Mouse (Mus musculus): ENCODE measurements at regions not wholly inside any gene's neighbourhood (a gene's known extent, or its start where the extent isn't known, plus 50 kb on each side); places are given as distances from the start of the nearest gene placed in this dataset.
"Not testable (repeated sequence)": the region's sequence is repeated elsewhere in the genome, so short reads cannot be mapped to it uniquely, and the experiment has no call there.

- Histone ChIP-seq H3K9me3 (replicated peaks; ENCODE audit: control insufficient read depth, low read length) (no peaks in the 10 kb centered on the region), H3K4me1 (ENCODE audit: control insufficient read depth, insufficient read depth) (no peaks in the 10 kb centered on the region), H3K4me2 (ENCODE audit: low read depth, low read length) (no peak overlapping the region), H3K9ac (replicated peaks; ENCODE audit: low read depth, low read length) (no peak overlapping the region), H3K27ac (ENCODE audit: low read depth) (no peak overlapping the region), H3K4me3 (ENCODE audit: low read depth, low read length) (no peak overlapping the region), H3K27me3 (ENCODE audit: control insufficient read depth, insufficient read depth, low read length) (no peaks in the 10 kb centered on the region), H3K36me3 (replicated peaks; ENCODE audit: control insufficient read depth, insufficient read depth, low read length) (no peaks in the 10 kb centered on the region)
- TF ChIP-seq EP300 (IDR thresholded peaks at IDR 0.05; ENCODE audit: low read depth) (no peak), CTCF (IDR thresholded peaks at IDR 0.05; ENCODE audit: low read depth) (no peak)
- no peak for DNase-seq (ENCODE audit: low spot score)
- 43% methylated on average over 2 of the region's 2 CpGs for WGBS
- ATAC-seq (ENCODE audit: insufficient read depth, low read depth), result no peak
Measured at GRCm38 (mm10) chr6:22447636-22448035, 91.6 kb upstream of the Fam3c start.

GRCm38 (mm10) chr6:22446621-22447310, 90.7 kb upstream of the Fam3c start:
- no peak overlapping the region for H3K4me2 ChIP-seq (ENCODE audit: low read depth, low read length)
- no peak overlapping the region for H3K4me3 ChIP-seq (ENCODE audit: low read depth, low read length)
- no peak overlapping the region for H3K27ac ChIP-seq (ENCODE audit: low read depth)
- no peak for TF ChIP-seq CTCF (IDR thresholded peaks at IDR 0.05; ENCODE audit: low read depth)
- no peak for TF ChIP-seq EP300 (IDR thresholded peaks at IDR 0.05; ENCODE audit: low read depth)
- H3K9me3 ChIP-seq (replicated peaks; ENCODE audit: control insufficient read depth, low read length), result no peaks in the 10 kb centered on the region
- H3K4me1 ChIP-seq (ENCODE audit: control insufficient read depth, insufficient read depth), result no peaks in the 10 kb centered on the region
- ATAC-seq (ENCODE audit: insufficient read depth, low read depth) (no peak), DNase-seq (ENCODE audit: low spot score) (no peak)
- H3K36me3 ChIP-seq (replicated peaks; ENCODE audit: control insufficient read depth, insufficient read depth, low read length), result no peaks in the 10 kb centered on the region
- H3K27me3 ChIP-seq (ENCODE audit: control insufficient read depth, insufficient read depth, low read length), result no peaks in the 10 kb centered on the region
- H3K9ac ChIP-seq (replicated peaks; ENCODE audit: low read depth, low read length), result no peak overlapping the region
- 77% methylated on average over 15 of the region's 15 CpGs for WGBS

- not testable (repeated sequence) for H3K27ac ChIP-seq (ENCODE audit: low read depth); H3K4me1 ChIP-seq (ENCODE audit: control insufficient read depth, insufficient read depth); H3K4me3 ChIP-seq (ENCODE audit: low read depth, low read length); H3K36me3 ChIP-seq (replicated peaks; ENCODE audit: control insufficient read depth, insufficient read depth, low read length); H3K4me2 ChIP-seq (ENCODE audit: low read depth, low read length); H3K27me3 ChIP-seq (ENCODE audit: control insufficient read depth, insufficient read depth, low read length); H3K9me3 ChIP-seq (replicated peaks; ENCODE audit: control insufficient read depth, low read length); ATAC-seq (ENCODE audit: insufficient read depth, low read depth); DNase-seq (ENCODE audit: low spot score); H3K9ac ChIP-seq (replicated peaks; ENCODE audit: low read depth, low read length)
- WGBS, result 86% methylated on average over 6 of the region's 6 CpGs
Measured at GRCm38 (mm10) chr6:22444856-22445255, 88.8 kb upstream of the Fam3c start.

- Histone ChIP-seq H3K4me3 (ENCODE audit: low read depth, low read length) (no peak overlapping the region), H3K4me2 (ENCODE audit: low read depth, low read length) (no peak overlapping the region), H3K9me3 (replicated peaks; ENCODE audit: control insufficient read depth, low read length) (no peaks in the 10 kb centered on the region), H3K27me3 (ENCODE audit: control insufficient read depth, insufficient read depth, low read length) (no peaks in the 10 kb centered on the region), H3K4me1 (ENCODE audit: control insufficient read depth, insufficient read depth) (no peaks in the 10 kb centered on the region), H3K36me3 (replicated peaks; ENCODE audit: control insufficient read depth, insufficient read depth, low read length) (no peaks in the 10 kb centered on the region), H3K27ac (ENCODE audit: low read depth) (no peak overlapping the region), H3K9ac (replicated peaks; ENCODE audit: low read depth, low read length) (no peak overlapping the region)
- ATAC-seq (ENCODE audit: insufficient read depth, low read depth), result no peak
- TF ChIP-seq CTCF (IDR thresholded peaks at IDR 0.05; ENCODE audit: low read depth) (no peak), EP300 (IDR thresholded peaks at IDR 0.05; ENCODE audit: low read depth) (no peak)
- no peak for DNase-seq (ENCODE audit: low spot score)
- 87% methylated on average over 12 of the region's 12 CpGs for WGBS
Measured at GRCm38 (mm10) chr6:22444220-22444619, 88.2 kb upstream of the Fam3c start.

GRCm38 (mm10) chr6:22443573-22443972, 87.5 kb upstream of the Fam3c start:
- DNase-seq (ENCODE audit: low spot score) (no peak), ATAC-seq (ENCODE audit: insufficient read depth, low read depth) (no peak)
- Histone ChIP-seq H3K4me1 (ENCODE audit: control insufficient read depth, insufficient read depth) (no peaks in the 10 kb centered on the region), H3K9me3 (replicated peaks; ENCODE audit: control insufficient read depth, low read length) (no peaks in the 10 kb centered on the region), H3K4me2 (ENCODE audit: low read depth, low read length) (no peak overlapping the region), H3K36me3 (replicated peaks; ENCODE audit: control insufficient read depth, insufficient read depth, low read length) (no peaks in the 10 kb centered on the region), H3K4me3 (ENCODE audit: low read depth, low read length) (no peak overlapping the region), H3K27me3 (ENCODE audit: control insufficient read depth, insufficient read depth, low read length) (no peaks in the 10 kb centered on the region), H3K9ac (replicated peaks; ENCODE audit: low read depth, low read length) (no peak overlapping the region), H3K27ac (ENCODE audit: low read depth) (no peak overlapping the region)
- WGBS, result 43% methylated on average over 8 of the region's 8 CpGs
- TF ChIP-seq EP300 (IDR thresholded peaks at IDR 0.05; ENCODE audit: low read depth) (no peak), CTCF (IDR thresholded peaks at IDR 0.05; ENCODE audit: low read depth) (no peak)

GRCm38 (mm10) chr6:22443170-22443569, 87.1 kb upstream of the Fam3c start:
- no peak for TF ChIP-seq EP300 (IDR thresholded peaks at IDR 0.05; ENCODE audit: low read depth)
- TF ChIP-seq CTCF (IDR thresholded peaks at IDR 0.05; ENCODE audit: low read depth), result no peak

More at GRCm38 (mm10) chr6:22443170-22443569, 87.1 kb upstream of the Fam3c start:
- no peak overlapping the region for H3K4me2 ChIP-seq (ENCODE audit: low read depth, low read length)
- H3K9ac ChIP-seq (replicated peaks; ENCODE audit: low read depth, low read length), result no peak overlapping the region
- no peak overlapping the region for H3K4me3 ChIP-seq (ENCODE audit: low read depth, low read length)
- H3K27me3 ChIP-seq (ENCODE audit: control insufficient read depth, insufficient read depth, low read length), result no peaks in the 10 kb centered on the region
- DNase-seq (ENCODE audit: low spot score) (no peak), ATAC-seq (ENCODE audit: insufficient read depth, low read depth) (no peak)
- no peaks in the 10 kb centered on the region for H3K9me3 ChIP-seq (replicated peaks; ENCODE audit: control insufficient read depth, low read length)
- H3K36me3 ChIP-seq (replicated peaks; ENCODE audit: control insufficient read depth, insufficient read depth, low read length), result no peaks in the 10 kb centered on the region
- no peak overlapping the region for H3K27ac ChIP-seq (ENCODE audit: low read depth)
- H3K4me1 ChIP-seq (ENCODE audit: control insufficient read depth, insufficient read depth), result no peaks in the 10 kb centered on the region
- 60% methylated on average over 3 of the region's 3 CpGs for WGBS

Data from heart, postnatal 0 days (tissue).